Mouse (Mus musculus) forebrain, embryonic 15.5 days (tissue): Measurements from ENCODE around the gene Gm14597. TPM values are rescaled to one million over a fixed set of nuclear protein-coding genes. Genes with fewer than 3 reads are reported as not detected.
A peak's percentile ranks its signal among the peaks of the same experiment; 100 is the strongest.
"Not testable (repeated sequence)": the region's sequence is repeated elsewhere in the genome, so short reads cannot be mapped to it uniquely, and the experiment has no call there.

ENCODE experiments used
- ATAC-seq: fragments of 200-750 bp; cut with Nextera tagmentation; replicated peaks from 2 replicates; pipeline ENCODE4 v1.8.0; 2017; ENCODE audit warnings: mild to moderate bottlenecking, moderate TSS enrichment, moderate library complexity
- H3K27ac ChIP-seq: fragments of 300-500 bp; sonication (generic); replicated peaks from 2 replicates; pipeline ENCODE4 v1.5.1; 2015; ENCODE audit warnings: mild to moderate bottlenecking, inconsistent platforms
- H3K27me3 ChIP-seq: fragments of 300-500 bp; sonication (generic); 2 replicates; pipeline ENCODE4 v1.6.1; 2015; ENCODE audit warnings: inconsistent platforms
- H3K36me3 ChIP-seq: fragments of 300-500 bp; sonication (generic); 2 replicates; pipeline ENCODE4 v1.6.1; 2015; ENCODE audit warnings: mild to moderate bottlenecking, inconsistent platforms
- H3K4me1 ChIP-seq: fragments of 300-500 bp; sonication (generic); 2 replicates; pipeline ENCODE4 v1.6.1; 2015; ENCODE audit warnings: inconsistent platforms
- H3K4me2 ChIP-seq: fragments of 300-500 bp; sonication (generic); replicated peaks from 2 replicates; pipeline ENCODE4 v1.6.1; 2015; ENCODE audit warnings: mild to moderate bottlenecking, inconsistent platforms
- H3K4me3 ChIP-seq: fragments of 300-500 bp; sonication (generic); 2 replicates; pipeline ENCODE4 v1.5.1; 2015; ENCODE audit warnings: mild to moderate bottlenecking, inconsistent platforms
- H3K9ac ChIP-seq: fragments of 300-500 bp; sonication (generic); replicated peaks from 2 replicates; pipeline ENCODE4 v1.6.1; 2015; ENCODE audit warnings: mild to moderate bottlenecking, inconsistent platforms
- H3K9me3 ChIP-seq: fragments of 300-500 bp; sonication (generic); 2 replicates; pipeline ENCODE4 v1.6.1; 2016; ENCODE audit warnings: inconsistent platforms
- WGBS: fragments of 180-500 bp; shearing (Covaris S2); methylation state at CpG from one replicate; pipeline ENCODE4 v1.1.7; 2015; ENCODE audit warnings: mixed read lengths; 5-methylcytosine and 5-hydroxymethylcytosine counted together
- polyA plus RNA-seq: library from polyadenylated mRNA; unstranded; fragments of >200 nt; fragmentation: Nextera tagmentation; extraction: Ambion mirVana; gene quantifications from 2 replicates; pipeline ENCODE4 v1.2.1, GENCODE M21; 2015

Gene Gm14597
- polyA plus RNA-seq: not detected in 2 replicates

GRCm38 (mm10) chrX:53608879-53609278, at the start of gene Gm14597:
Gene Gm14597 (minus strand): TSS chrX:53608979.
- Histone ChIP-seq H3K9ac (peak within 1 kb of the TSS; percentile 53), H3K4me3 (peak within 1 kb of the TSS; percentile 50), H3K4me2 (peak within 1 kb of the TSS; percentile 51), H3K27ac (peak within 1 kb of the TSS; percentile 62)
- H3K9me3 ChIP-seq, H3K36me3 ChIP-seq, H3K27me3 ChIP-seq, H3K4me1 ChIP-seq, ATAC-seq: not testable (repeated sequence)
- WGBS: 48% methylated on average over 3 of the region's 4 CpGs

DNA sequence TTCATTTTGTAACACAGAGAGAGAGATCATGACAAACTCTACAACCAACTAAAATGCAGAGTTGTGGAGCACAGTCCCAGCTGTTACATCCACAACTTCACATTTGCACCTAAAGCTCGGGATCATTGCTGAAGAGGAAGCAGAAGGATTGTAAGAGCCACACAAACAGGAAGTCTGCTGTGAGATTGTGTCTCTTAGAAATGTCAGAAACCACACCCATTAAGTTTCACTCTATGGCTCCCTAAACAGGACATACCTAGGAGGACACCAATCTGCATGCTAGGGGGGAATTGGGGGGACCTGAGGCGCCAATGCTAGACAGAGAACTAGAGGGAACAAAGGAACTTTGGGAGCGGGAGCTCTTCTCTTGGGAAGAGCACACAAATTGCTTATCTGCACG, 44.1 kb upstream of the Gm14597 start:
- not testable (repeated sequence) for H3K9ac ChIP-seq
- WGBS: 75% methylated on average over 4 of the region's 4 CpGs

GRCm38 (mm10) chrX:53645885-53646284, 37.1 kb upstream of the Gm14597 start:
- Histone ChIP-seq H3K4me1 (peaks cover 4% of the 10 kb centered on the region; the same call in 1 of the 2 replicates), H3K27me3 (no peaks in the 10 kb centered on the region), H3K4me2 (no peak overlapping the region), H3K4me3 (no peak overlapping the region), H3K36me3 (no peaks in the 10 kb centered on the region), H3K9ac (no peak overlapping the region), H3K9me3 (no peaks in the 10 kb centered on the region), H3K27ac (no peak overlapping the region)
- 78% methylated on average over 6 of the region's 6 CpGs for WGBS
- ATAC-seq: no peak

More for the DNA sequence above, 44.1 kb upstream of the Gm14597 start:
- not testable (repeated sequence) for H3K36me3 ChIP-seq, H3K4me1 ChIP-seq, H3K27me3 ChIP-seq, H3K9me3 ChIP-seq, H3K4me2 ChIP-seq, ATAC-seq, H3K4me3 ChIP-seq, H3K27ac ChIP-seq

GRCm38 (mm10) chrX:53642980-53643961, 34.5 kb upstream of the Gm14597 start, which contains the start of gene Rtl8a:
Gene Rtl8a (minus strand): TSS chrX:53643682.
- 24% methylated on average over 10 of the region's 50 CpGs for WGBS
- ATAC-seq: peak; percentile 95

GRCm38 (mm10) chrX:53642604-53642979, 33.8 kb upstream of the Gm14597 start:
- not testable (repeated sequence) for H3K36me3 ChIP-seq, H3K4me1 ChIP-seq, H3K9me3 ChIP-seq, H3K9ac ChIP-seq, H3K27me3 ChIP-seq, H3K27ac ChIP-seq
- WGBS: 59% methylated on average over 4 of the region's 4 CpGs
- H3K4me2 ChIP-seq: peak overlapping the region; percentile 35; the same call in 1 of the 2 replicates
- peak overlapping the region; percentile 25 for H3K4me3 ChIP-seq
- ATAC-seq: peak; percentile 4; the same call in 1 of the 2 replicates

More at GRCm38 (mm10) chrX:53642980-53643961, 34.5 kb upstream of the Gm14597 start, which contains the start of gene Rtl8a:
- 0 out of 2 replicates have a peak within 1 kb of the TSS, but pooled peaks have one; percentile 3 for H3K9ac ChIP-seq
- H3K27ac ChIP-seq: peak within 1 kb of the TSS; percentile 43; the same call in 1 of the 2 replicates
- peak within 1 kb of the TSS; percentile 39 for H3K4me3 ChIP-seq
- not testable (repeated sequence) for H3K4me1 ChIP-seq, H3K36me3 ChIP-seq, H3K9me3 ChIP-seq, H3K27me3 ChIP-seq
- peak within 1 kb of the TSS; percentile 37 for H3K4me2 ChIP-seq

DNA sequence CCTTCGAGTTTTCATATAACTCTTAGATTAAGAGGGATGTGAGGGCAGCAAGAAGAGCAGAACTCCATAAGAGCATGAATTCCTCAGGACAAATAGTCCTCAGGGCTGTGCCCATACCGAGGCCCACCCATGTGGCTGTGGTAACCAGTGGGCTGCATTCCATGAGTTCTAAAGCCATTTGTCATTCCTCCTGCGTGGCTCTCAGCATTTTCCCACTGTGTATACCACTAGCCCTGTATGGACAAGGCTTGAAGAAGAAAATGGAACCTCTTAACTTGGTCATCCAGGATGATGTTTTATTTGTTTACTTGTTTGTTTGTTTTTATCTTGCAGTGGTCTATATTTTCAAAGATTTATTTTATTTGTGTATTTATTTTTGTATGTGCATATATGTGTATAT, 29.3 kb upstream of the Gm14597 start:
- H3K9ac ChIP-seq, H3K4me2 ChIP-seq, H3K4me1 ChIP-seq, H3K9me3 ChIP-seq, ATAC-seq, H3K36me3 ChIP-seq, H3K4me3 ChIP-seq, H3K27ac ChIP-seq, H3K27me3 ChIP-seq: not testable (repeated sequence)
- WGBS: 58% methylated on average over 3 of the region's 3 CpGs

DNA sequence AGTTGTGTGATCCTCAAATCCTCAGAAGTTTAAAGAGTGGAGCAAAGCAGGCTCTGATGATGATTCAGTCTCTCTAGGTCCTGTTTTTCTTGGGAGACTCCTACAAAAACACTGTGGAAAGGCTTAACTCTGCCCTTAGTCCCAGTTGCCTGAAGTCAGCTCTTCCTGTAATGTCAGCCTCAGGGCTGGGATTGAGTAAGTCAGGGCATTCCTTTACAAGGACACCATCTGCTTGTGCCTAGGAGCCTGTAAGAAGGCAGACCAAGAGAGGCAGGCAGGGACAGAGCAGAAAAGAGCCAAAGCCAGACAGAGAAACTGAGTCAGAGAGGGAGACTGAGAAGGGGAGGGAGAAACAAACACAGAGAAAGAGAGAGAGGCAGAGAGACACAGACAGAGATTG, 2.6 kb upstream of the Gm14597 start:
- H3K4me3 ChIP-seq, H3K36me3 ChIP-seq, H3K4me1 ChIP-seq, H3K9ac ChIP-seq, H3K27ac ChIP-seq, H3K9me3 ChIP-seq, H3K4me2 ChIP-seq, H3K27me3 ChIP-seq, ATAC-seq: not testable (repeated sequence)

- H3K9ac ChIP-seq: no peak overlapping the region
- no peaks in the 10 kb centered on the region for H3K27me3 ChIP-seq
- no peak overlapping the region for H3K4me2 ChIP-seq
- H3K4me1 ChIP-seq: no peaks in the 10 kb centered on the region
- no peak overlapping the region for H3K27ac ChIP-seq
- no peak overlapping the region for H3K4me3 ChIP-seq
- ATAC-seq: no peak
- H3K36me3 ChIP-seq: no peaks in the 10 kb centered on the region
- WGBS: 5% methylated on average over 3 of the region's 3 CpGs
- no peaks in the 10 kb centered on the region for H3K9me3 ChIP-seq
Observed at GRCm38 (mm10) chrX:53610571-53610970, 1.8 kb upstream of the Gm14597 start.

DNA sequence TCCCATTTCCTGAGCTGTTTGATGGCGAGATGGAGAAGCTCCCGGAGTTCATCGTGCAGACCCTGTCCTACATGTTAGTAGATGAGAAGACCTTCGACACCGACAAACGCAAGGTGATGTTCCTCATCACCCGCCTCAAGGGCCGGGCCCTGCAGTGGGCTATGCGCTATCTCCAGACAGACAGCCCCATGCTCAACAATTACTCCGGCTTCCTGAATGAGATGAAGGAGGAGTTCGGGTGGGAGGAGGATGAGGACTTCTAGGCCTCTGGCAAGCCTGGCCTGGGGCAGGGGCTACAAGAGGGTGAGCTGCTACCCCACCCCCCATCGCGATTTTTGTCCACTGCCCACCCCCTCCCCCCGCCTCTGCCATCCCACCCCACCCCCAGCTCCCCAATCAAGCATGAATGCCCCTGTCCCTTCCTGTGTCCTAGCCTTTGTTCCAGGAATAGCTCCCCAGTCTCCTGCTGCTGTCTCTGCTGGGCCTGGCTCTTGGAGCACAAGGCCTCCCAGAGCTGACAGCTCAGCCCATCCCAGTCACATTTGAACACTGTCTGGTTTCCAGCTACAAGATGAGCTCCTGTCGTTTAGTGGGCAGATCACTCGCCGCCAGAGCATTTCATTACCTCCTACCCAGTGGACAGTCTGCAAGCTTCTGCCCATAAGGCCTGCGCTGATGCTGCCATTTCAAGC, 511 bp downstream of the Gm14597 start:
- Histone ChIP-seq H3K4me2 (peak overlapping the region; percentile 51), H3K4me3 (peak overlapping the region; percentile 50), H3K27ac (peak overlapping the region; percentile 62), H3K27me3 (no peaks in the 10 kb centered on the region), H3K9ac (peak overlapping the region; percentile 53), H3K36me3 (no peaks in the 10 kb centered on the region), H3K4me1 (no peaks in the 10 kb centered on the region), H3K9me3 (no peaks in the 10 kb centered on the region)
- ATAC-seq: peak; percentile 24
- WGBS: 36% methylated on average over 18 of the region's 18 CpGs

- H3K4me1 ChIP-seq: no peaks in the 10 kb centered on the region
- peak within 1 kb of the TSS; percentile 53 for H3K9ac ChIP-seq
- peak; percentile 95 for ATAC-seq
- 25% methylated on average over 20 of the region's 20 CpGs for WGBS
- peak within 1 kb of the TSS; percentile 51 for H3K4me2 ChIP-seq
- no peaks in the 10 kb centered on the region for H3K9me3 ChIP-seq
- H3K27ac ChIP-seq: peak within 1 kb of the TSS; percentile 62
- no peaks in the 10 kb centered on the region for H3K27me3 ChIP-seq
- peak within 1 kb of the TSS; percentile 50 for H3K4me3 ChIP-seq
- no peaks in the 10 kb centered on the region for H3K36me3 ChIP-seq
Observed at GRCm38 (mm10) chrX:53607242-53608121, 1.3 kb downstream of the Gm14597 start, which contains the start of gene Rtl8c. Gene Rtl8c (plus strand): TSS chrX:53608032.

GRCm38 (mm10) chrX:53606176-53606575, 2.6 kb downstream of the Gm14597 start:
- not testable (repeated sequence) for H3K9me3 ChIP-seq, H3K9ac ChIP-seq, ATAC-seq, H3K4me1 ChIP-seq, H3K27me3 ChIP-seq, H3K4me2 ChIP-seq, H3K4me3 ChIP-seq, H3K27ac ChIP-seq, H3K36me3 ChIP-seq
- 23% methylated on average over 1 of the region's 1 CpGs for WGBS
